Mouse (Mus musculus) 3134 (cell line): ENCODE measurements around the gene 9930104L06Rik.

ENCODE experiments used
- DNase-seq: peaks from one replicate; pipeline ENCODE4 v3.0.0-alpha.2; 2011; ENCODE audit warnings: low spot score; ENCODE audit not compliant: insufficient read length; ENCODE audit errors: extremely low read depth

9930104L06Rik gene

GRCm38 (mm10) chr4:124957284-124957683 lies 20.4 kb downstream of the 9930104L06Rik start:
- no peak for DNase-seq

- no peak for DNase-seq
Measured at GRCm38 (mm10) chr4:124959062-124959461, 22.2 kb downstream of the 9930104L06Rik start.

GRCm38 (mm10) chr4:124960940-124961339 lies 24.1 kb downstream of the 9930104L06Rik start:
- no peak for DNase-seq

- DNase-seq: no peak
Measured at GRCm38 (mm10) chr4:124962576-124962975, 25.7 kb downstream of the 9930104L06Rik start.

- no peak for DNase-seq
Measured at GRCm38 (mm10) chr4:124964912-124965599, 28.2 kb downstream of the 9930104L06Rik start.

GRCm38 (mm10) chr4:124968711-124969110 lies 31.9 kb downstream of the 9930104L06Rik start:
- no peak for DNase-seq

GRCm38 (mm10) chr4:124969219-124969848 lies 32.5 kb downstream of the 9930104L06Rik start:
- DNase-seq: no peak

- no peak for DNase-seq
Measured at GRCm38 (mm10) chr4:124970194-124970593, 33.3 kb downstream of the 9930104L06Rik start.

- no peak for DNase-seq
Measured at GRCm38 (mm10) chr4:124970677-124971076, 33.8 kb downstream of the 9930104L06Rik start.

- no peak for DNase-seq
Measured at GRCm38 (mm10) chr4:124971094-124971493, 34.2 kb downstream of the 9930104L06Rik start.

GRCm38 (mm10) chr4:124972316-124972715 lies 35.5 kb downstream of the 9930104L06Rik start:
- DNase-seq: no peak

- peak; percentile 64 for DNase-seq
Measured at GRCm38 (mm10) chr4:124973296-124973695, 36.4 kb downstream of the 9930104L06Rik start.

GRCm38 (mm10) chr4:124978201-124978600 lies 41.4 kb downstream of the 9930104L06Rik start:
- no peak for DNase-seq

GRCm38 (mm10) chr4:124983893-124984526 lies 47.2 kb downstream of the 9930104L06Rik start:
- DNase-seq: no peak

- no peak for DNase-seq
Measured at GRCm38 (mm10) chr4:124984871-124985670, 48.2 kb downstream of the 9930104L06Rik start.

GRCm38 (mm10) chr4:124985671-124986602 lies 49.1 kb downstream of the 9930104L06Rik start, which contains the start of gene Rspo1:
TSS of gene Rspo1 (plus strand) at chr4:124986430.
- no peak for DNase-seq

- no peak for DNase-seq
Measured at GRCm38 (mm10) chr4:124986739-124987710, 50.2 kb downstream of the 9930104L06Rik start.

GRCm38 (mm10) chr4:124987711-124988097 lies 50.9 kb downstream of the 9930104L06Rik start:
- no peak for DNase-seq

GRCm38 (mm10) chr4:124988382-124988781 lies 51.5 kb downstream of the 9930104L06Rik start:
- no peak for DNase-seq
